Mouse (Mus musculus): ENCODE data around the gene Myef2. TPM values are rescaled to one million over a fixed set of nuclear protein-coding genes. Genes with fewer than 3 reads are reported as not detected.

The Myef2 gene
- polyA plus RNA-seq, 1 experiment = 12.9 TPM

DNA sequence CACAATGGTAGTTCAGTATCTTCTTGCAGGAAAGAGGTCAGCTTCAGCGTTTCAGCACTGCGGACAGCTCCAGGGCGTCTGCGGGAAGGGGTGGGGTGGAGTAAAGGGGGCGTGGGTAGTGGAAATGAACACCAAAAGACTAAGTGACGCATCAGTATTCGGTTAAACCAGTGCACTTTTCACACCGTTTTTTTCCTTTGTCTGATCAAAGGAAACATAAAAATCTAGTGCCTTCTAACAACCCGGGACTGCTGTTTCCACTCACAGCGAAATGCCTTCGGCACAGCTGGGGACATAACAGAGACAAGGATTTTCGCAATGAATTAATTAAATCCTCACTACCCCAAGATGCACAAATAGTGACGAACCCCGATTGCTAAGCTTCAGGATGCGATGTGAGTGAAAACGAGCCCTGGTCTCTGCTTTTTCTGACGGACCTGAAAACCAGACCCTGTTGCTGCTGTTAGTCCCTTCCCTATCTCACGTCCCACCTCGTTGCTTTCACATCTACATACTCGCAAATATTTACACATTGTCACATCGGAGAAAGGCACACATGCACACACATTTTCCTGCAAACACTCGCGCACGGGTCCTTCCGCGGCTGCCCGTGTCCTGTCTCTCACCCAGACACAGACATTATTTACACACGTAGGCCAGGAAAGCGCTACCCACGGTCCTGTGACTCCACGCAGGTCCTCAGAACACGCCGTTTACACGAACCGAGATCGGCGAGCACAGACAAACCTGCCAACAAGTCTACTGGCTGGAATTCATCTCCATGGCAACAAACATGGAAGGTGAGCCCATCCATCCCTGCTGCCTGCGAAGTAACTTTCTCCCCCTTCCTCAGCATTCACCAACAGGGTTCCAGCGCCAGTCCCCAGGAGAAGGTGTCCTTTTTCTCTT is 12.7 kb upstream of the Myef2 start, which contains the start of gene Ctxn2:
Ctxn2 (plus strand) TSS at position 790 of the 909 bp plus-strand sequence.
- Histone ChIP-seq H3K36me3 (ENCODE audit: control insufficient read depth, insufficient read depth, low read length) (no peaks in the 10 kb centered on the region), H3K27me3 (ENCODE audit: control insufficient read depth, insufficient read depth, low read length) (no peaks in the 10 kb centered on the region; the same call in 1 of the 2 replicates), H3K4me1 (replicated peaks; ENCODE audit: control insufficient read depth, insufficient read depth, low read length) (peaks cover 6% of the 10 kb centered on the region; the same call in 1 of the 2 replicates), H3K27ac (ENCODE audit: control insufficient read depth, insufficient read depth, low read length) (no peak within 1 kb of the TSS), H3K4me3 (ENCODE audit: control insufficient read depth, insufficient read depth, low read length) (no peak within 1 kb of the TSS)
- DNase-seq = peak; percentile 85
- no peak for TF ChIP-seq CTCF (IDR thresholded peaks at IDR 0.05; ENCODE audit: borderline replicate concordance, control insufficient read depth, extremely low read depth, insufficient read depth, low read length, poor library complexity)
- TF ChIP-seq POLR2A (IDR thresholded peaks at IDR 0.05; ENCODE audit: control insufficient read depth, extremely low read depth, insufficient read depth, low read length, poor library complexity) = no peak
- WGBS = 4% methylated on average over 39 of the region's 39 CpGs

DNA sequence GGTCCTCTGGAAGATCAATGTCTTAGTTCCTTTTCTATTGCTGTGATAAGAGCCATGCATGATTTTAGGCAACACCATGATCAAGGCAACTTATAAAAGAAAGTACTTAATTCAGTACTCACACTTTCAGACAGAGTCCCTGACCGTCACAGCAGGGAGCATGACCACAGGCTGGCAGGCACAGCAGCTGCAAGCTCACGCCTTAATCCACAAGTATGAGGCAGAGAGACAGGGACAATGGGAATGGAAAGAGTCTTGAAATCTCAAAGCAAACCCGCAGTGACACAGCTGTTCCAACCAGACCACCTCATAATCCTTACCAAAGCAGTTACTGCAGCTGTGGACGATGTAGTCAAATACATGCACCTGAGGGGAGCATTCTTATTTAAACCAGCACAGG is 10.7 kb upstream of the Myef2 start:
- DNase-seq = no peak
- H3K4me1 ChIP-seq (replicated peaks; ENCODE audit: control insufficient read depth, insufficient read depth, low read length) = peaks cover 6% of the 10 kb centered on the region; the same call in 1 of the 2 replicates
- H3K27me3 ChIP-seq (ENCODE audit: control insufficient read depth, insufficient read depth, low read length) = no peaks in the 10 kb centered on the region; the same call in 1 of the 2 replicates
- H3K27ac ChIP-seq (ENCODE audit: control insufficient read depth, insufficient read depth, low read length) = no peak overlapping the region
- WGBS = 52% methylated on average over 4 of the region's 4 CpGs
- no peak overlapping the region for H3K4me3 ChIP-seq (ENCODE audit: control insufficient read depth, insufficient read depth, low read length)
- no peak for TF ChIP-seq CTCF (IDR thresholded peaks at IDR 0.05; ENCODE audit: borderline replicate concordance, control insufficient read depth, extremely low read depth, insufficient read depth, low read length, poor library complexity)
- TF ChIP-seq POLR2A (IDR thresholded peaks at IDR 0.05; ENCODE audit: control insufficient read depth, extremely low read depth, insufficient read depth, low read length, poor library complexity) = no peak
- H3K36me3 ChIP-seq (ENCODE audit: control insufficient read depth, insufficient read depth, low read length) = no peaks in the 10 kb centered on the region

DNA sequence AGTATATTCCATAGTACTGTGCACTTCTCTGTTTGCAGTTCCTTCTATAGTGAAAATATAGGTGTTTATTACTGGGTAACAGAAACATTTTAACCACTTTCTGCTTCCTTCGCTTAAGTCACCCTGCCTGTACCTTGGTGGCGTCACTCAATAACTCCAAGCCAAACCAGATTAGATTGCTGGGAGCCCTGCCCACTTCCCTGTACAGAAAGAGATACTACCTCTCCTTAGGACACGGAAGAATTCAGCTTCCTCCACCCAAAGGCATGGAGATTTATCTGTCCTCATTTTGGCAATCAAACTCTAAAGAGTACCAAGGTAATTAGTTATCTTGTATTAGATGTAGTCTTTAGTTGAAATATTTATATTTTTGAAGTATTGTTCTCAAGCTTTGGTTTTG is 3.3 kb upstream of the Myef2 start:
- TF ChIP-seq POLR2A (IDR thresholded peaks at IDR 0.05; ENCODE audit: control insufficient read depth, extremely low read depth, insufficient read depth, low read length, poor library complexity) (no peak), CTCF (IDR thresholded peaks at IDR 0.05; ENCODE audit: borderline replicate concordance, control insufficient read depth, extremely low read depth, insufficient read depth, low read length, poor library complexity) (no peak)

DNA sequence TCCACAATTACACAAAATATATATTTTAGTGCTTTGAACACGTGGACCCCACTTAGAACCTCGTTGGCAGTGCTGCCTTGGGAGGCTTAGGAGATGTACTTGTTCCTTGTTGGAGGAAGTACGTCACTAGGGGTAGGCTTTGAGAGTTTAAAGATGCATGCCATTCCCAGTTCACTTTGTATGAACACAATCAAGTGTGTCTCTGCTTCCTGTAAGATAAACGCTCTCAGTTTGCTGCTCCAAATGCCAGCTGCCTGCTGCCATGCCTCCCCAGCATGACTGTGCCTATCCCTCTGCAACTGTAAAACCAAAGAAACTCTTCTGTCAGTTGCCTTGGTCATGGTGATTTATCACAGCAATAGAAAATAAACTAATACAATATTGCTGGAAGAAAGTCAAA is 2.4 kb upstream of the Myef2 start:
- H3K27me3 ChIP-seq (ENCODE audit: control insufficient read depth, insufficient read depth, low read length) = no peaks in the 10 kb centered on the region; the same call in 1 of the 2 replicates
- H3K27ac ChIP-seq (ENCODE audit: control insufficient read depth, insufficient read depth, low read length) = no peak overlapping the region
- H3K36me3 ChIP-seq (ENCODE audit: control insufficient read depth, insufficient read depth, low read length) = no peaks in the 10 kb centered on the region
- TF ChIP-seq CTCF (IDR thresholded peaks at IDR 0.05; ENCODE audit: borderline replicate concordance, control insufficient read depth, extremely low read depth, insufficient read depth, low read length, poor library complexity) (no peak), POLR2A (IDR thresholded peaks at IDR 0.05; ENCODE audit: control insufficient read depth, extremely low read depth, insufficient read depth, low read length, poor library complexity) (no peak)
- DNase-seq = no peak
- no peak overlapping the region for H3K4me3 ChIP-seq (ENCODE audit: control insufficient read depth, insufficient read depth, low read length)
- WGBS = 48% methylated on average over 4 of the region's 4 CpGs
- peaks cover 3% of the 10 kb centered on the region for H3K4me1 ChIP-seq (replicated peaks; ENCODE audit: control insufficient read depth, insufficient read depth, low read length)

More for the DNA sequence above, 3.3 kb upstream of the Myef2 start:
- no peak for DNase-seq
- Histone ChIP-seq H3K36me3 (ENCODE audit: control insufficient read depth, insufficient read depth, low read length) (no peaks in the 10 kb centered on the region), H3K4me3 (ENCODE audit: control insufficient read depth, insufficient read depth, low read length) (no peak overlapping the region), H3K27ac (ENCODE audit: control insufficient read depth, insufficient read depth, low read length) (no peak overlapping the region), H3K4me1 (replicated peaks; ENCODE audit: control insufficient read depth, insufficient read depth, low read length) (peaks cover 3% of the 10 kb centered on the region), H3K27me3 (ENCODE audit: control insufficient read depth, insufficient read depth, low read length) (no peaks in the 10 kb centered on the region; the same call in 1 of the 2 replicates)
- 93% methylated on average over 3 of the region's 3 CpGs for WGBS

DNA sequence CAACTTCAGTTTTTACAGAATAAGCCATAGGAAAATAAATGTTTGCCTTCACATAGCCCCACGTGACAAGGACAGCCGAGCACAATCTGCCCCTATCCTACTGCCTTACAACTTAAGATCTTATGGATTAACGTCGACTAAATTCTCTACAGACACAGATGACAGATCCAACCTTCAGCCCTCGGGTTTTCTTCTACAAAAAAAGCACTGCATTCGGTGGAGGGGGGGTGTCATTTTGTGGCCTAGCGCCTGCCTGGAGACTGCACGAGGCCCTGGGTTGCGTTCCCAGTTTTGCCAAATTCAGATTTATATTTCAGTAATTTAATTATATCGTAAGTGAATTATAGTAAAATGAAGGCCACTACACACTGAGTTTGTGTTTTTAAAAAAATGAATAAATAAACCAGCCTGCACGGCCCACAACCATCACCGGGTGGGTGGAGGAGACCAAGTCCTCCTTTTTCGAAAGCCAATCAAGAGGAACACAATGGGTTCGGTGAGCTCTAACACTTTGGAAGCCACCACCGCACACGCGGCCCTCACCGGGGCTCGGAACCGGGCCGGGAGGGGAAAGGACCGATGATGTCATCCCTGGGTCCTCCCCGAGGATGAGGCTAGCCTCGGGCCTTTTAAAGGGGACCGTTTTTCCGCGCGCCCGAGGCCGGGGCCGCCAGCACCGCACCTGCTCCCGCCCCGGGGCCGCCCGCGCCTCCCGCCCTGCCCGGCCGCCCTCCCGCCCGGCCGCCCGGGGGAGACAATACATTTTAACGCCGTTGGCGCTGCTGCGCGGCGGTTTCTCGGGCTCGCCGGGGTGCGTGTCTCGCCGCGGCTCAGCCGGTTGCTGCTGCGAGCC is 611 bp downstream of the Myef2 start:
- no peaks in the 10 kb centered on the region; the same call in 1 of the 2 replicates for H3K27me3 ChIP-seq (ENCODE audit: control insufficient read depth, insufficient read depth, low read length)
- TF ChIP-seq CTCF (IDR thresholded peaks at IDR 0.05; ENCODE audit: borderline replicate concordance, control insufficient read depth, extremely low read depth, insufficient read depth, low read length, poor library complexity) (no peak), POLR2A (IDR thresholded peaks at IDR 0.05; ENCODE audit: control insufficient read depth, extremely low read depth, insufficient read depth, low read length, poor library complexity) (no peak)
- peak; percentile 49 for DNase-seq
- WGBS = 3% methylated on average over 59 of the region's 59 CpGs
- no peaks in the 10 kb centered on the region for H3K36me3 ChIP-seq (ENCODE audit: control insufficient read depth, insufficient read depth, low read length)
- peaks cover 3% of the 10 kb centered on the region for H3K4me1 ChIP-seq (replicated peaks; ENCODE audit: control insufficient read depth, insufficient read depth, low read length)
- H3K4me3 ChIP-seq (ENCODE audit: control insufficient read depth, insufficient read depth, low read length) = peak overlapping the region; percentile 80
- H3K27ac ChIP-seq (ENCODE audit: control insufficient read depth, insufficient read depth, low read length) = peak overlapping the region; percentile 1; the same call in 1 of the 2 replicates

DNA sequence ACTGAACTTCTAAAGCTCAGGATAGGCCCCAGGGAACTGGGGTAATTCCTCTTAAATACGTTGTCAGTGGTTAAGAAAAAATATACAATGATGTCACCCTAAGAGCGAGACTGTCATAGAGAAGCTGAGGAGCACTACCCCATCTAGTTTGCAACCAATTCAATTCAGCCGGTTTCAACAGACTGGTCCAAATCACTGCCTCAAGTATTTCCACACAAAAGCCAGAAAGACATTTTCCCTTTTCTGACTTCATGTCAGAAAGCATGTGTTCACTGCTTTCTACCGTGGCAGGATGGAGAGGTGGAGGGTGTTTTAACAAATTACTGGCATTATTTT is 1.2 kb downstream of the Myef2 start:
- WGBS = 39% methylated on average over 4 of the region's 4 CpGs
- TF ChIP-seq CTCF (IDR thresholded peaks at IDR 0.05; ENCODE audit: borderline replicate concordance, control insufficient read depth, extremely low read depth, insufficient read depth, low read length, poor library complexity) (no peak), POLR2A (IDR thresholded peaks at IDR 0.05; ENCODE audit: control insufficient read depth, extremely low read depth, insufficient read depth, low read length, poor library complexity) (no peak)
- Histone ChIP-seq H3K27me3 (ENCODE audit: control insufficient read depth, insufficient read depth, low read length) (no peaks in the 10 kb centered on the region; the same call in 1 of the 2 replicates), H3K4me3 (ENCODE audit: control insufficient read depth, insufficient read depth, low read length) (no peak overlapping the region), H3K4me1 (replicated peaks; ENCODE audit: control insufficient read depth, insufficient read depth, low read length) (peaks cover 3% of the 10 kb centered on the region), H3K36me3 (ENCODE audit: control insufficient read depth, insufficient read depth, low read length) (no peaks in the 10 kb centered on the region), H3K27ac (ENCODE audit: control insufficient read depth, insufficient read depth, low read length) (no peak overlapping the region)
- DNase-seq = no peak

Measured in thymus, adult 2 months (tissue).